Mouse (Mus musculus): Measurements from ENCODE around the gene Ehd3. TPM values are rescaled to one million over a fixed set of nuclear protein-coding genes. Genes with fewer than 3 reads are reported as not detected.
A peak's percentile ranks its signal among the peaks of the same experiment; 100 is the strongest.

The Ehd3 gene
- polyA plus RNA-seq (2014; fragmentation: Nextera tagmentation; extraction: Ambion mirVana) = 14.7 and 16.7 TPM in 2 replicates

- Histone ChIP-seq H3K4me2 (ENCODE audit: low read length) (peak within 1 kb of the TSS; percentile 78), H3K4me1 (ENCODE audit: control insufficient read depth, insufficient read depth, low read length) (peaks cover 11% of the 10 kb centered on the region), H3K36me3 (ENCODE audit: control insufficient read depth, insufficient read depth, low read length) (no peaks in the 10 kb centered on the region), H3K9ac (replicated peaks; ENCODE audit: low read length) (peak within 1 kb of the TSS; percentile 80), H3K27me3 (ENCODE audit: control insufficient read depth, insufficient read depth, low read length) (no peaks in the 10 kb centered on the region), H3K4me3 (replicated peaks; ENCODE audit: low read depth, low read length) (peak within 1 kb of the TSS; percentile 67), H3K9me3 (ENCODE audit: control insufficient read depth, low read length) (no peaks in the 10 kb centered on the region), H3K27ac (replicated peaks; ENCODE audit: low read depth, low read length) (peak within 1 kb of the TSS; percentile 90)
- ATAC-seq (ENCODE audit: low FRiP score, low TSS enrichment) = no peak
- DNase-seq = no peak
- WGBS = 89% methylated on average over 5 of the region's 5 CpGs
These were observed at the start of gene Ehd3 for GRCm38 (mm10) chr17:73803521-73804184. Gene Ehd3, plus strand, starts transcription at chr17:73804134.

DNA sequence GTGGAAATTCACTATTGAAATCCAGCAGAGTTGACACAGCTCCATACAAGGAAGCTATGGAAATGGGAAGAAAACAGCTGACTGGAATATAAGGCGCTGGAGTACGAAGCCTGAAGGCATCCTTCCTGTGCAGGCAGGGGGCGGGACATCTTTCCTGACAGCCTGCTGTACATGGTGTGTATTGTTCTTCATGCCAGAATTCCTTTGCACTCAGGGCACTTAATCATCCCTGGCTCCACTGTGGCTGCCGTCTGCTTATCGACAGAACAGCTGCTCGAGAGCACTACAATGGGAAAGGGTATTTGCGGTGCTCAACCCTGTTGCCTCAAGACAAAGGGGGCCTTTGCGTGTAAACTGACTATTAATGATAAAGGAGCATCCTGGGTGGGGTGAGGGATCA lies 33.0 kb upstream of the Ehd3 start:
- ATAC-seq (ENCODE audit: low FRiP score, low TSS enrichment) = no peak
- 27% methylated on average over 8 of the region's 8 CpGs for WGBS
- Histone ChIP-seq H3K27me3 (ENCODE audit: control insufficient read depth, insufficient read depth, low read length) (no peaks in the 10 kb centered on the region), H3K9ac (replicated peaks; ENCODE audit: low read length) (no peak overlapping the region), H3K4me1 (ENCODE audit: control insufficient read depth, insufficient read depth, low read length) (no peaks in the 10 kb centered on the region), H3K4me3 (replicated peaks; ENCODE audit: low read depth, low read length) (no peak overlapping the region), H3K27ac (replicated peaks; ENCODE audit: low read depth, low read length) (0 out of 2 replicates have a peak overlapping the region, but pooled peaks have one; percentile 8), H3K36me3 (ENCODE audit: control insufficient read depth, insufficient read depth, low read length) (no peaks in the 10 kb centered on the region), H3K9me3 (ENCODE audit: control insufficient read depth, low read length) (no peaks in the 10 kb centered on the region), H3K4me2 (ENCODE audit: low read length) (no peak overlapping the region)
- peak; percentile 64 for DNase-seq

DNA sequence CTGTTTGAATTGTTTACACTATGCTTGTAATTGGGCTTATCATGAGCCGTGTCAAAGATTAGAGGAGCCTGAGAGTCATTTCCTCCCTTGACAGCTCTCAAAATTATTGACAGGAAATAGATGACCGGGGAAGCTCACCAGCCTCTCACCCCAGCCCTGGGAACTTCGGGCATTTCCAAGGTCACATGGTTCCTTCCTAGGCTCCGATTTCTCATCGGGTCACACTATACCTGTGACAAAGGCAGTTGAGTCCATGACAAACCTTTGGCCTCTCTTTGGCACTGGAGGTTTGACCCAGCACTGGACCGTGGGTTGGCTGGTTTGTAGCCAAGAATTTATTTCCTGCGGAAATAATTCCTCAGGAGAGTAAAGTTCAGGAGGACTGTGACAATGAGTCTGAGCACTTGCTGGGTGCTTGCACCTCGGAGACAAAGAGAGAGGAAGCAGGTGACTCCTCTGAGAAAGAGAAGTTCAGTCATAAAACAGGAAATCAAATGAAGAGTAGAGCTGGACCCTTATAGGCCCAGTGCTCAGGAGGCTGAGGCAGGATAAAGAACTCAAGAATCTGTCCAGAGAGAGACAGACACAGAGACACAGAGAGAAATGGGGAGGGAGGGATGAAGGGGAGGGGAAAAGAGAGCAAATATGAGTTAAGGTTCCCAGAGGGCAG lies 17.2 kb upstream of the Ehd3 start:
- Histone ChIP-seq H3K4me1 (ENCODE audit: control insufficient read depth, insufficient read depth, low read length) (peaks cover 3% of the 10 kb centered on the region; the same call in 1 of the 2 replicates), H3K4me2 (ENCODE audit: low read length) (no peak overlapping the region), H3K4me3 (replicated peaks; ENCODE audit: low read depth, low read length) (no peak overlapping the region), H3K36me3 (ENCODE audit: control insufficient read depth, insufficient read depth, low read length) (no peaks in the 10 kb centered on the region), H3K27ac (replicated peaks; ENCODE audit: low read depth, low read length) (no peak overlapping the region), H3K9ac (replicated peaks; ENCODE audit: low read length) (no peak overlapping the region), H3K9me3 (ENCODE audit: control insufficient read depth, low read length) (no peaks in the 10 kb centered on the region), H3K27me3 (ENCODE audit: control insufficient read depth, insufficient read depth, low read length) (no peaks in the 10 kb centered on the region)
- WGBS = 87% methylated on average over 8 of the region's 8 CpGs
- ATAC-seq (ENCODE audit: low FRiP score, low TSS enrichment) (no peak), DNase-seq (no peak)

GRCm38 (mm10) chr17:73790284-73791020 lies 13.5 kb upstream of the Ehd3 start:
- H3K4me2 ChIP-seq (ENCODE audit: low read length) = no peak overlapping the region
- H3K27me3 ChIP-seq (ENCODE audit: control insufficient read depth, insufficient read depth, low read length) = no peaks in the 10 kb centered on the region
- no peaks in the 10 kb centered on the region for H3K36me3 ChIP-seq (ENCODE audit: control insufficient read depth, insufficient read depth, low read length)
- DNase-seq (peak; percentile 57), ATAC-seq (ENCODE audit: low FRiP score, low TSS enrichment) (no peak)
- no peak overlapping the region for H3K9ac ChIP-seq (replicated peaks; ENCODE audit: low read length)
- peak overlapping the region; percentile 56 for H3K27ac ChIP-seq (replicated peaks; ENCODE audit: low read depth, low read length)
- WGBS = 16% methylated on average over 12 of the region's 12 CpGs
- H3K9me3 ChIP-seq (ENCODE audit: control insufficient read depth, low read length) = no peaks in the 10 kb centered on the region
- H3K4me3 ChIP-seq (replicated peaks; ENCODE audit: low read depth, low read length) = no peak overlapping the region
- peaks cover 3% of the 10 kb centered on the region; the same call in 1 of the 2 replicates for H3K4me1 ChIP-seq (ENCODE audit: control insufficient read depth, insufficient read depth, low read length)

- Histone ChIP-seq H3K4me2 (ENCODE audit: low read length) (no peak overlapping the region), H3K4me1 (ENCODE audit: control insufficient read depth, insufficient read depth, low read length) (no peaks in the 10 kb centered on the region), H3K9ac (replicated peaks; ENCODE audit: low read length) (no peak overlapping the region), H3K27ac (replicated peaks; ENCODE audit: low read depth, low read length) (no peak overlapping the region), H3K9me3 (ENCODE audit: control insufficient read depth, low read length) (no peaks in the 10 kb centered on the region), H3K27me3 (ENCODE audit: control insufficient read depth, insufficient read depth, low read length) (no peaks in the 10 kb centered on the region), H3K4me3 (replicated peaks; ENCODE audit: low read depth, low read length) (no peak overlapping the region), H3K36me3 (ENCODE audit: control insufficient read depth, insufficient read depth, low read length) (no peaks in the 10 kb centered on the region)
- DNase-seq (no peak), ATAC-seq (ENCODE audit: low FRiP score, low TSS enrichment) (no peak)
- 87% methylated on average over 6 of the region's 6 CpGs for WGBS
These were observed 7.1 kb upstream of the Ehd3 start for GRCm38 (mm10) chr17:73796789-73797188.

- no peaks in the 10 kb centered on the region for H3K27me3 ChIP-seq (ENCODE audit: control insufficient read depth, insufficient read depth, low read length)
- no peak overlapping the region for H3K4me2 ChIP-seq (ENCODE audit: low read length)
- no peak overlapping the region for H3K9ac ChIP-seq (replicated peaks; ENCODE audit: low read length)
- H3K27ac ChIP-seq (replicated peaks; ENCODE audit: low read depth, low read length) = no peak overlapping the region
- DNase-seq (no peak), ATAC-seq (ENCODE audit: low FRiP score, low TSS enrichment) (no peak)
- no peaks in the 10 kb centered on the region for H3K9me3 ChIP-seq (ENCODE audit: control insufficient read depth, low read length)
- H3K36me3 ChIP-seq (ENCODE audit: control insufficient read depth, insufficient read depth, low read length) = no peaks in the 10 kb centered on the region
- no peak overlapping the region for H3K4me3 ChIP-seq (replicated peaks; ENCODE audit: low read depth, low read length)
- no peaks in the 10 kb centered on the region for H3K4me1 ChIP-seq (ENCODE audit: control insufficient read depth, insufficient read depth, low read length)
- 84% methylated on average over 4 of the region's 4 CpGs for WGBS
These were observed 6.2 kb upstream of the Ehd3 start for GRCm38 (mm10) chr17:73797706-73798105.

DNA sequence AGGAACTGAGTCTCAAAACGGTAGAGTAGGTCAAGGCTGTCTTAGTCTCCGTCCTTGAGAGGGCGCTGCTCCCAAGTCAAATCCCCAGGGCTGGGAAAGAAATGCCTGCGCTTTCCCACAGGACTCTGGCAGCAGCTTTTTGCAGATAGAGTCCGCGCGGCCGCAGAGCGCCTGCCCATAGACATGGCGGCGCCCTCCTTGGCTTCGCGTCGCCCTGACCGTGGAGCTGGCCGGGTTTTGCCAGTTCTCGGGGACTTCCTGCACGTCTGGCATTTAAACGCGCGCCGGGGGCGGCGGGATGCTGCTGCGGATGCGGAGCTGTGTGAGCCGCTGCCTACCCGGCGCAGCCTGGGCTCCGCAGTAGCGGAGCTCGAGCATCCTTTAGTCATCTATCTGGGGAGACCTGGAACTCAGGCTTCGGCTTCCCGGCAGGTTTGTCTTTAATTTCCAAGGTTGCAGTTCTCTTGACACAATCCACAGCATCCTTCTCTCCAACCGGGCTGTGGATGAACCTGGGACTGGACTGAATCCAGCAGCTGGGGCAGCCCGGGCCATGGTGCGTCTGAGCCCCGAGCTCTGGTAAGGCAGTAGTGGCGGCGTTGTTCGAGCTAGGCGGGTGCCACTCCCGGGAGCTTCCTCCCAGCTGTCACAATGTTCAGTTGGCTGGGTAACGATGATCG lies 798 bp downstream of the Ehd3 start:
- Histone ChIP-seq H3K4me3 (replicated peaks; ENCODE audit: low read depth, low read length) (peak overlapping the region; percentile 67), H3K9me3 (ENCODE audit: control insufficient read depth, low read length) (no peaks in the 10 kb centered on the region), H3K36me3 (ENCODE audit: control insufficient read depth, insufficient read depth, low read length) (no peaks in the 10 kb centered on the region), H3K9ac (replicated peaks; ENCODE audit: low read length) (peak overlapping the region; percentile 80), H3K27ac (replicated peaks; ENCODE audit: low read depth, low read length) (peak overlapping the region; percentile 90), H3K27me3 (ENCODE audit: control insufficient read depth, insufficient read depth, low read length) (no peaks in the 10 kb centered on the region), H3K4me2 (ENCODE audit: low read length) (peak overlapping the region; percentile 78), H3K4me1 (ENCODE audit: control insufficient read depth, insufficient read depth, low read length) (peaks cover 11% of the 10 kb centered on the region)
- WGBS = under 1% methylated on average over 45 of the region's 45 CpGs
- ATAC-seq (ENCODE audit: low FRiP score, low TSS enrichment) = peak; percentile 96
- peak; percentile 96 for DNase-seq

DNA sequence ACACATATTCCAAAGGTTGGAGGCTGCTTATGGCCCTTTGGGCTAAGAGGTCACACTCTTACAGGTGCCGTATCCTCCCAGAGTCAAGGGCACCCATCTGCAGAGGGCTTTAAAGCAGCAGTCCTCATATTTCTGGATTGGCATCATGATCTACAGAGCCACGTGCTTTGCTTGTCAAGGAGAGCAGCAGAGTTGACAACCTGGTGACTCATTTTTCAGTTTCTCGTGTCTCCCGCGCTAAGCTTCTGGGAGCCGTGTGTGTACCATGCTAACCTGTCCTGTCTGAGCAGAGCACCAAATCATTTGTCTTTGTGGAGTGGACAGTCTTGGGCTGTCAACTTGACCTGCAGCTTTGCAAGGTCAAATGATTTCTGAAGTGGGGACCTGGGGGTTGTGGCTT lies 2.4 kb downstream of the Ehd3 start:
- Histone ChIP-seq H3K27ac (replicated peaks; ENCODE audit: low read depth, low read length) (no peak overlapping the region), H3K36me3 (ENCODE audit: control insufficient read depth, insufficient read depth, low read length) (no peaks in the 10 kb centered on the region), H3K9ac (replicated peaks; ENCODE audit: low read length) (no peak overlapping the region), H3K4me3 (replicated peaks; ENCODE audit: low read depth, low read length) (no peak overlapping the region), H3K4me2 (ENCODE audit: low read length) (peak overlapping the region; percentile 78), H3K27me3 (ENCODE audit: control insufficient read depth, insufficient read depth, low read length) (no peaks in the 10 kb centered on the region), H3K9me3 (ENCODE audit: control insufficient read depth, low read length) (no peaks in the 10 kb centered on the region), H3K4me1 (ENCODE audit: control insufficient read depth, insufficient read depth, low read length) (peaks cover 11% of the 10 kb centered on the region)
- ATAC-seq (ENCODE audit: low FRiP score, low TSS enrichment) (no peak), DNase-seq (no peak)
- 88% methylated on average over 6 of the region's 6 CpGs for WGBS

Measured in midbrain, embryonic 14.5 days (tissue).